ENCODE assay signal across 8 mouse cellular contexts in genomic region chr19:43815661-43816414, GRCm38 (mm10). TPM values are rescaled to one million over a fixed set of nuclear protein-coding genes. Genes with fewer than 3 reads are reported as not detected.
DNase-seq lines count a peak whose midpoint lies in the region; ATAC-seq and TF ChIP-seq lines count a peak whose summit lies in the region.

No protein-coding gene starts in this region.

- DNase-seq in heart, adult 2 months: peak; percentile 17 to 22
- DNase-seq in heart, adult 11 months: no peak
- DNase-seq in CH12.LX (ENCODE audit: extremely low read depth): no peak
- no peak for DNase-seq in midbrain, embryonic 10.5 days (ENCODE audit: low spot score)
- no peak for DNase-seq in layer of hippocampus, adult 9-10 months (ENCODE audit: low spot score)

- peak overlapping the region; percentile 22; the same call in 1 of the 2 replicates for H3K4me3 ChIP-seq in heart, adult 2 months
- peak overlapping the region in 2 of 3 experiments; percentile 7 to 40 for H3K4me3 ChIP-seq in CH12.LX (replicated peaks in 1 of 3; ENCODE audit: low read depth in 2 of 3, low read length in 2 of 3, poor library complexity in 1 of 3)
- 0 out of 2 replicates have a peak overlapping the region, but pooled peaks have one; percentile 17 for H3K4me3 ChIP-seq in embryonic facial prominence, embryonic 15.5 days (replicated peaks)
- H3K4me3 ChIP-seq in midbrain, embryonic 10.5 days: no peak overlapping the region

- no peak for ATAC-seq in embryonic facial prominence, embryonic 15.5 days (ENCODE audit: insufficient number of reproducible peaks, low FRiP score, low TSS enrichment, low read depth)
- ATAC-seq in megakaryocyte, adult 5-6 weeks (ENCODE audit: poor library complexity, severe bottlenecking): peak; percentile 75
- no peak for ATAC-seq in activated CD4-positive, CD25-positive, alpha-beta regulatory T cell, adult 4 months

- H3K36me3 ChIP-seq in heart, adult 2 months (ENCODE audit: control insufficient read depth, insufficient read depth, low read length): no peaks in the 10 kb centered on the region
- no peaks in the 10 kb centered on the region for H3K36me3 ChIP-seq in CH12.LX (replicated peaks in 1 of 2; ENCODE audit: control insufficient read depth in 1 of 2, insufficient read depth in 1 of 2, low read length in 1 of 2)
- no peaks in the 10 kb centered on the region for H3K36me3 ChIP-seq in embryonic facial prominence, embryonic 15.5 days
- H3K36me3 ChIP-seq in midbrain, embryonic 10.5 days: no peaks in the 10 kb centered on the region

- H3K27me3 ChIP-seq in heart, adult 2 months (ENCODE audit: control insufficient read depth, insufficient read depth, low read length): no peaks in the 10 kb centered on the region; the same call in 1 of the 2 replicates
- no peaks in the 10 kb centered on the region for H3K27me3 ChIP-seq in CH12.LX (replicated peaks)
- no peaks in the 10 kb centered on the region for H3K27me3 ChIP-seq in embryonic facial prominence, embryonic 15.5 days
- H3K27me3 ChIP-seq in midbrain, embryonic 10.5 days (ENCODE audit: low read depth, poor library complexity, severe bottlenecking): no peaks in the 10 kb centered on the region

- H3K9me3 ChIP-seq in CH12.LX (replicated peaks; ENCODE audit: low read length): no peaks in the 10 kb centered on the region
- H3K9me3 ChIP-seq in embryonic facial prominence, embryonic 15.5 days (replicated peaks): no peaks in the 10 kb centered on the region
- H3K9me3 ChIP-seq in midbrain, embryonic 10.5 days (replicated peaks): no peaks in the 10 kb centered on the region

- TF ChIP-seq POLR2A in heart, adult 2 months (IDR thresholded peaks at IDR 0.05; ENCODE audit: insufficient read depth, low read depth, low read length): no peak
- TF ChIP-seq POLR2A in CH12.LX (IDR thresholded peaks at IDR 0.05; ENCODE audit: low read depth, low read length): no peak

- WGBS in heart, adult 2 months: 41% methylated on average over 14 of the region's 14 CpGs
- WGBS in embryonic facial prominence, embryonic 15.5 days: 48% methylated on average over 14 of the region's 14 CpGs
- 84% methylated on average over 14 of the region's 14 CpGs for WGBS in midbrain, embryonic 10.5 days

- H3K4me2 ChIP-seq in CH12.LX (ENCODE audit: insufficient read depth, low read depth, poor library complexity, severe bottlenecking): peak overlapping the region; percentile 82
- H3K4me2 ChIP-seq in embryonic facial prominence, embryonic 15.5 days (replicated peaks): peak overlapping the region; percentile 28; the same call in 1 of the 2 replicates

- TF ChIP-seq EP300 in heart, adult 2 months (IDR thresholded peaks at IDR 0.05; ENCODE audit: insufficient read depth, low read depth, low read length): no peak
- no peak for TF ChIP-seq EP300 in CH12.LX (IDR thresholded peaks at IDR 0.05; ENCODE audit: low read length)

- H3K9ac ChIP-seq in heart, adult 2 months (ENCODE audit: low read depth, low read length): no peak overlapping the region
- 0 out of 2 replicates have a peak overlapping the region, but pooled peaks have one; percentile 24 for H3K9ac ChIP-seq in CH12.LX (ENCODE audit: insufficient read depth, low read depth)
- no peak overlapping the region for H3K9ac ChIP-seq in embryonic facial prominence, embryonic 15.5 days

- intact Hi-C loops in heart, adult 2 months (cut with DNase I): no loop called here

- H3K79me2 ChIP-seq in heart, adult 2 months (replicated peaks; ENCODE audit: control insufficient read depth, insufficient read depth, low read length): no peaks in the 10 kb centered on the region
- H3K79me2 ChIP-seq in CH12.LX (replicated peaks; ENCODE audit: control insufficient read depth, extremely low read depth, insufficient read depth, poor library complexity, severe bottlenecking): no peaks in the 10 kb centered on the region

- TF ChIP-seq RAD21 in CH12.LX (IDR thresholded peaks at IDR 0.05; ENCODE audit: low read depth, low read length): no peak

- dilution Hi-C loops in CH12.LX (cut with MboI; ENCODE audit: extremely low pct_ligation_motif_present, extremely low pct_unique_long_range_greater_than_20kb, low sequenced_read_pairs): no loop called here

- in situ Hi-C loops in CH12.LX (cut with MboI; ENCODE audit: low pct_ligation_motif_present, low pct_unique_long_range_greater_than_20kb, low sequenced_read_pairs): no loop called here

- no peaks in the 10 kb centered on the region for H3K4me1 ChIP-seq in heart, adult 2 months (ENCODE audit: control insufficient read depth, insufficient read depth, low read length)
- H3K4me1 ChIP-seq in CH12.LX (ENCODE audit: control insufficient read depth in 1 of 2, insufficient read depth in 2 of 2): peaks cover 3 to 7% of the 10 kb centered on the region in 2 experiments
- no peaks in the 10 kb centered on the region for H3K4me1 ChIP-seq in embryonic facial prominence, embryonic 15.5 days
- no peaks in the 10 kb centered on the region for H3K4me1 ChIP-seq in midbrain, embryonic 10.5 days

- H3K27ac ChIP-seq in heart, adult 2 months: no peak overlapping the region
- no peak overlapping the region for H3K27ac ChIP-seq in CH12.LX (ENCODE audit: insufficient read depth, low read depth)
- no peak overlapping the region for H3K27ac ChIP-seq in embryonic facial prominence, embryonic 15.5 days (replicated peaks)
- H3K27ac ChIP-seq in midbrain, embryonic 10.5 days (replicated peaks): no peak overlapping the region

- no peak for TF ChIP-seq CTCF in heart, adult 2 months (IDR thresholded peaks at IDR 0.05)
- no peak for TF ChIP-seq CTCF in CH12.LX (conservative IDR thresholded peaks at IDR 0.05 in 1 of 2, IDR thresholded peaks at IDR 0.05 in 1 of 2; ENCODE audit: low read depth in 2 of 2, low read length in 2 of 2)

TF ChIP-seq in CH12.LX, 34 proteins besides CTCF, POLR2A, EP300 and RAD21:
- TF ChIP-seq JUN (IDR thresholded peaks at IDR 0.05; ENCODE audit: insufficient read depth, low read depth, low read length) (no peak), BHLHE40 (IDR thresholded peaks at IDR 0.05; ENCODE audit: low read depth, low read length) (peak; percentile 18; the same call in 1 of the 2 replicates), USF2 (conservative IDR thresholded peaks at IDR 0.05; ENCODE audit: low read depth, low read length) (no peak), MAX (IDR thresholded peaks at IDR 0.05; ENCODE audit: low read length) (0 out of 2 replicates have a peak, but pooled peaks have one; percentile 41), USF1 (IDR thresholded peaks at IDR 0.05; ENCODE audit: low read depth, low read length) (no peak)

RNA-seq across cellular contexts. Expression of gene Abcc2, which starts 33.8 kb away (rescaled TPM):
- not detected for total RNA-seq in heart, adult 2 months (2021)
- polyA plus RNA-seq in heart, adult 2 months (2012; rRNA removed): 0.06 and 0.15 TPM in 2 replicates
- total RNA-seq in CH12.LX (2012; rRNA removed) (0.08 TPM in 2 replicates), CH12.LX (2014; rRNA removed) (0.09 and 0.18 TPM in 2 replicates)
- polyA plus RNA-seq in CH12.LX (2012; ENCODE audit: insufficient read length, low read depth): 0.39 and 0.41 TPM in 2 replicates
- 0.03 TPM in 1 of 2 replicates, not detected in the other for polyA plus RNA-seq in embryonic facial prominence, embryonic 15.5 days (2015; fragmentation: Nextera tagmentation; extraction: Ambion mirVana)
- 2.8 and 3.9 TPM in 2 replicates for total RNA-seq in megakaryocyte, adult 5-6 weeks (2015)
- total RNA-seq in megakaryocyte, adult 5-6 weeks (2017): 3.3 and 6.1 TPM in 2 replicates
- 0.01 TPM in 2 replicates for polyA plus RNA-seq in midbrain, embryonic 10.5 days (2016; fragmentation: Nextera tagmentation; extraction: Ambion mirVana)
- polyA plus RNA-seq in activated CD4-positive, CD25-positive, alpha-beta regulatory T cell, adult 4 months (2017; shearing (Covaris generic)): not detected

Comparison
In these comparisons a context has a peak if more than half of its experiments do, and no peak if none do; other contexts are left out.
1. DNase-seq: peak in heart, adult 2 months (2 of 2); none in heart, adult 11 months (single experiment), CH12.LX (single experiment), midbrain, embryonic 10.5 days (single experiment) and layer of hippocampus, adult 9-10 months (single experiment).